9 mouse cellular contexts compared by ENCODE assay signal in genomic region chr8:107560820-107561536, GRCm38 (mm10). TPM values are rescaled to one million over a fixed set of nuclear protein-coding genes. Genes with fewer than 3 reads are reported as not detected.
DNase-seq lines count a peak whose midpoint lies in the region; ATAC-seq and TF ChIP-seq lines count a peak whose summit lies in the region.
"Had no signal": no experiment of that assay in that cellular context is flagged by ENCODE, and none has a peak within 500 bp of the region (broad histone marks: within the 10 kb centered on the region; RNA-seq: fewer than 3 reads in every experiment).

No protein-coding gene starts in this region.

- peak overlapping the region; percentile 26; the same call in 1 of the 2 replicates for H3K4me2 ChIP-seq in heart, embryonic 15.5 days
- H3K4me2 ChIP-seq in embryonic facial prominence, embryonic 15.5 days (replicated peaks) = peak overlapping the region; percentile 24; the same call in 1 of the 2 replicates
- peak overlapping the region; percentile 19; the same call in 1 of the 2 replicates for H3K4me2 ChIP-seq in liver, embryonic 15.5 days
- H3K4me2 ChIP-seq in midbrain, postnatal 0 days (ENCODE audit: low read depth, low read length, poor library complexity, severe bottlenecking) = no peak overlapping the region

- no peaks in the 10 kb centered on the region for H3K9me3 ChIP-seq in heart, embryonic 15.5 days (replicated peaks)
- H3K9me3 ChIP-seq in embryonic facial prominence, embryonic 15.5 days (replicated peaks) = no peaks in the 10 kb centered on the region
- H3K9me3 ChIP-seq in liver, embryonic 15.5 days (replicated peaks) = no peaks in the 10 kb centered on the region
- no peaks in the 10 kb centered on the region for H3K9me3 ChIP-seq in midbrain, postnatal 0 days (ENCODE audit: low read length)

- WGBS in heart, embryonic 15.5 days = 45% methylated on average over 16 of the region's 16 CpGs
- 31% methylated on average over 16 of the region's 16 CpGs for WGBS in embryonic facial prominence, embryonic 15.5 days
- WGBS in liver, embryonic 15.5 days (ENCODE audit: insufficient replicate concordance) = 19% methylated on average over 16 of the region's 16 CpGs
- 72% methylated on average over 16 of the region's 16 CpGs for WGBS in midbrain, postnatal 0 days

- no peak for DNase-seq in heart, adult 8-10 months (ENCODE audit: low spot score)
- DNase-seq in CD4-positive helper T cell, adult 2 months (ENCODE audit: low read depth, low spot score) = peak; percentile 35
- DNase-seq in midbrain, postnatal 0 days (ENCODE audit: low spot score) = no peak
- DNase-seq in MN1 (ENCODE audit: low spot score) = no peak
- no peak for DNase-seq in cerebellum, adult 9-11 months
- DNase-seq: cerebellum, postnatal 25 days had no signal

- no peaks in the 10 kb centered on the region; the same call in 1 of the 2 replicates for H3K36me3 ChIP-seq in heart, embryonic 15.5 days
- H3K36me3 ChIP-seq in embryonic facial prominence, embryonic 15.5 days = peaks cover 18% of the 10 kb centered on the region
- peaks cover 12% of the 10 kb centered on the region for H3K36me3 ChIP-seq in liver, embryonic 15.5 days (replicated peaks)
- 0 out of 2 replicates have a peak, but pooled peaks cover 7% of the 10 kb centered on the region for H3K36me3 ChIP-seq in midbrain, postnatal 0 days (ENCODE audit: insufficient read depth, low read length)

- no peak overlapping the region for H3K4me3 ChIP-seq in heart, embryonic 15.5 days
- peak overlapping the region; percentile 1; the same call in 1 of the 2 replicates for H3K4me3 ChIP-seq in embryonic facial prominence, embryonic 15.5 days (replicated peaks)
- no peak overlapping the region for H3K4me3 ChIP-seq in liver, embryonic 15.5 days (replicated peaks)
- no peak overlapping the region for H3K4me3 ChIP-seq in midbrain, postnatal 0 days (ENCODE audit: low read depth, low read length)

- H3K4me1 ChIP-seq in heart, embryonic 15.5 days (replicated peaks) = 0 out of 2 replicates have a peak, but pooled peaks cover 6% of the 10 kb centered on the region
- H3K4me1 ChIP-seq in embryonic facial prominence, embryonic 15.5 days = peaks cover 7% of the 10 kb centered on the region
- H3K4me1 ChIP-seq in liver, embryonic 15.5 days (replicated peaks) = peaks cover 8% of the 10 kb centered on the region; the same call in 1 of the 2 replicates
- no peaks in the 10 kb centered on the region for H3K4me1 ChIP-seq in midbrain, postnatal 0 days (ENCODE audit: insufficient read depth, low read length)

- no peak for TF ChIP-seq CTCF in midbrain, postnatal 0 days (IDR thresholded peaks at IDR 0.05)

- no peak overlapping the region for H3K27ac ChIP-seq in heart, embryonic 15.5 days
- H3K27ac ChIP-seq in embryonic facial prominence, embryonic 15.5 days (replicated peaks) = no peak overlapping the region
- no peak overlapping the region for H3K27ac ChIP-seq in liver, embryonic 15.5 days (replicated peaks)
- H3K27ac ChIP-seq in midbrain, postnatal 0 days (ENCODE audit: low read depth, low read length) = no peak overlapping the region

- no peak overlapping the region for H3K9ac ChIP-seq in heart, embryonic 15.5 days
- no peak overlapping the region for H3K9ac ChIP-seq in embryonic facial prominence, embryonic 15.5 days
- no peak overlapping the region for H3K9ac ChIP-seq in liver, embryonic 15.5 days
- no peak overlapping the region for H3K9ac ChIP-seq in midbrain, postnatal 0 days (replicated peaks; ENCODE audit: low read length, poor library complexity, severe bottlenecking)

- ATAC-seq in heart, embryonic 15.5 days (replicated peaks; ENCODE audit: insufficient number of reproducible peaks, insufficient read depth, low FRiP score, low read depth) = peak; percentile 50; the same call in 1 of the 2 replicates
- ATAC-seq in embryonic facial prominence, embryonic 15.5 days (ENCODE audit: insufficient number of reproducible peaks, low FRiP score, low TSS enrichment, low read depth) = no peak
- peak; percentile 62 for ATAC-seq in liver, embryonic 15.5 days (ENCODE audit: insufficient read depth)
- no peak for ATAC-seq in midbrain, postnatal 0 days (ENCODE audit: low FRiP score)

- H3K27me3 ChIP-seq in heart, embryonic 15.5 days = no peaks in the 10 kb centered on the region
- H3K27me3 ChIP-seq in embryonic facial prominence, embryonic 15.5 days = no peaks in the 10 kb centered on the region
- no peaks in the 10 kb centered on the region for H3K27me3 ChIP-seq in liver, embryonic 15.5 days
- no peaks in the 10 kb centered on the region for H3K27me3 ChIP-seq in midbrain, postnatal 0 days (ENCODE audit: insufficient read depth, low read length)

RNA-seq across cellular contexts. Expression of gene Psmd7, which starts 27.3 kb away (rescaled TPM):
- 156 and 179 TPM in 2 replicates for polyA plus RNA-seq in heart, embryonic 15.5 days (2015; fragmentation: Nextera tagmentation; extraction: Ambion mirVana)
- 100 to 1,000 TPM; 103 to 113 (median 104) TPM for total RNA-seq in heart, adult 8-10 months (2022)
- polyA plus RNA-seq in embryonic facial prominence, embryonic 15.5 days (2015; fragmentation: Nextera tagmentation; extraction: Ambion mirVana) = 266 and 276 TPM in 2 replicates
- polyA plus RNA-seq in liver, embryonic 15.5 days (2015; fragmentation: Nextera tagmentation; extraction: Ambion mirVana) = 118 and 120 TPM in 2 replicates
- total RNA-seq in midbrain, postnatal 0 days (2014; rRNA removed) = 38.2 and 40.5 TPM in 2 replicates
- polyA plus RNA-seq in midbrain, postnatal 0 days (2015; fragmentation: Nextera tagmentation; extraction: Ambion mirVana) = 257 and 268 TPM in 2 replicates

Comparison
In these comparisons a context has a peak if more than half of its experiments do, and no peak if none do; other contexts are left out.
1. ATAC-seq: peak in heart, embryonic 15.5 days (single experiment) and liver, embryonic 15.5 days (single experiment); none in embryonic facial prominence, embryonic 15.5 days (single experiment) and midbrain, postnatal 0 days (single experiment).